Mouse (Mus musculus): ENCODE measurements around the gene Myo18a. TPM values are rescaled to one million over a fixed set of nuclear protein-coding genes. Genes with fewer than 3 reads are reported as not detected.
A peak's percentile ranks its signal among the peaks of the same experiment; 100 is the strongest.

Myo18a gene
- total and polyA plus RNA-seq, 2 experiments from 2014 or later, result 35.0 to 82.0 TPM

DNA sequence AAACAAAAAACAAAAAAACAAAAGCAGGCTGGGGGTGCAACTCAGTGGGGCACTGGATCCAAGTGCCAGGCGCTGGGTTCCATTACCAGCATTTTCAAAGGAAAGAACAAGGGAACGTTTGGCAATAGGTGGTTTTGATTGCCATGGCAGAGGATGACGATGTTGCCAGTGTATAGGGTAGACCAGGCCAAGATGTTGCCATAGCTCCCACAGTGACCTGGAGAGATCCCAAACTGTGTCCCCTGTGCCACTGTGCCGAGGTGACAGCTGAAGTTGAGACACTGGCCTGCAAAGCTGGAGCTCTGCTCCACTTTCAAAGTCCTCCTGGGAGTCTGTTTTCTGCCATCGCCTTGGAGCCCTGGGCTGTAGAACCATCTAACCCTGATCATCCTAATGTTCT is 14.1 kb upstream of the Myo18a start:
- ATAC-seq (ENCODE audit: low FRiP score) (no peak), DNase-seq (ENCODE audit: low spot score) (peak; percentile 27)
- Histone ChIP-seq H3K9ac (replicated peaks; ENCODE audit: low read length, poor library complexity, severe bottlenecking) (no peak overlapping the region), H3K4me3 (ENCODE audit: low read depth, low read length) (no peak overlapping the region), H3K27me3 (ENCODE audit: insufficient read depth, low read length) (no peaks in the 10 kb centered on the region), H3K9me3 (ENCODE audit: low read length) (no peaks in the 10 kb centered on the region), H3K36me3 (ENCODE audit: insufficient read depth, low read length) (no peaks in the 10 kb centered on the region), H3K4me2 (ENCODE audit: low read depth, low read length, poor library complexity, severe bottlenecking) (no peak overlapping the region), H3K27ac (ENCODE audit: low read depth, low read length) (no peak overlapping the region), H3K4me1 (ENCODE audit: insufficient read depth, low read length) (no peaks in the 10 kb centered on the region)
- no peak for TF ChIP-seq CTCF (IDR thresholded peaks at IDR 0.05)
- 77% methylated on average over 5 of the region's 5 CpGs for WGBS

DNA sequence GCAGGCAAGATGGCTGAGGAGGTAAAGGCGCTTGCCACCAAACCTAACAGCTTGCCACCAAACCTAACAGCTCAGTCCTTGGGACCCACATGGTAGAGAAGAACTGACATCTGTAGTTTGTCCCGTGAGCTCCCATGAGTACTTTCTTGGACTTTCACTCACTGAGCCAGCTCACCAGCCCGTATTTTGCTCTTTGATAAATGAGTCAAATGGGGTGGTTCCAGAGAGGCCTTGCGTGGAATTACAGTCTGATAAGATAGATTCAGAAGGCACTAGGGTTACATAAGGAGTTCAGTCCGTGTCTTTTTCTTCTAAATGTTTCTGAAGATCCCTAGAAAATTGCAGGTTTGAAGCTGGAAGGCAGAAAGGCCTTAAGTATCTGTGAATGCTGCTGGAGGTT is 10.5 kb upstream of the Myo18a start:
- WGBS, result 76% methylated on average over 5 of the region's 5 CpGs

DNA sequence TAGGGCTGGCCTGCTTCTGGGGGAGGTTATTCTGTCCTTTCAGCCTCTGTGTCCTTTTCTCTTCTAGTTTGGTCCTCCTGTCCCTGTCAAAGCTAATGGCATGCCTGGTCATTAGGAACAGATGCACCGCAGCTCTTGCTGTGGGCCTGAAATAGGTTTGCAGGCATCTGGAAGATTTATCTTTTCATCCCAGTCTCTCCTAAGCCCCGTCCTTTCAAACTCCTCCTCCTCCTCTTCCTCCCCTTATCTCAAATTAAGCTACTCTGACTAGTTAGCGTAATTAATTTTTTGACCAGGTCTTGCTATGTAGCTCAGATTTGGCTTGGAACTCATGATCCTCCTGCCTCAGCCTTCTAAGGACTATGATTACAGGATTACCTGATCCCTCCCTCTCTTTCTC is 9.6 kb upstream of the Myo18a start:
- Histone ChIP-seq H3K4me1 (ENCODE audit: insufficient read depth, low read length) (no peaks in the 10 kb centered on the region), H3K36me3 (ENCODE audit: insufficient read depth, low read length) (no peaks in the 10 kb centered on the region), H3K4me2 (ENCODE audit: low read depth, low read length, poor library complexity, severe bottlenecking) (no peak overlapping the region), H3K27ac (ENCODE audit: low read depth, low read length) (no peak overlapping the region), H3K9me3 (ENCODE audit: low read length) (no peaks in the 10 kb centered on the region), H3K4me3 (ENCODE audit: low read depth, low read length) (no peak overlapping the region), H3K27me3 (ENCODE audit: insufficient read depth, low read length) (no peaks in the 10 kb centered on the region), H3K9ac (replicated peaks; ENCODE audit: low read length, poor library complexity, severe bottlenecking) (no peak overlapping the region)
- WGBS, result 86% methylated on average over 3 of the region's 3 CpGs
- ATAC-seq (ENCODE audit: low FRiP score) (no peak), DNase-seq (ENCODE audit: low spot score) (no peak)
- TF ChIP-seq CTCF (IDR thresholded peaks at IDR 0.05), result no peak

More for the DNA sequence above, 10.5 kb upstream of the Myo18a start:
- DNase-seq (ENCODE audit: low spot score) (no peak), ATAC-seq (ENCODE audit: low FRiP score) (no peak)
- no peak for TF ChIP-seq CTCF (IDR thresholded peaks at IDR 0.05)
- H3K9ac ChIP-seq (replicated peaks; ENCODE audit: low read length, poor library complexity, severe bottlenecking), result no peak overlapping the region
- no peaks in the 10 kb centered on the region for H3K36me3 ChIP-seq (ENCODE audit: insufficient read depth, low read length)
- no peaks in the 10 kb centered on the region for H3K27me3 ChIP-seq (ENCODE audit: insufficient read depth, low read length)
- no peaks in the 10 kb centered on the region for H3K4me1 ChIP-seq (ENCODE audit: insufficient read depth, low read length)
- H3K27ac ChIP-seq (ENCODE audit: low read depth, low read length), result no peak overlapping the region
- no peak overlapping the region for H3K4me3 ChIP-seq (ENCODE audit: low read depth, low read length)
- no peaks in the 10 kb centered on the region for H3K9me3 ChIP-seq (ENCODE audit: low read length)
- no peak overlapping the region for H3K4me2 ChIP-seq (ENCODE audit: low read depth, low read length, poor library complexity, severe bottlenecking)

DNA sequence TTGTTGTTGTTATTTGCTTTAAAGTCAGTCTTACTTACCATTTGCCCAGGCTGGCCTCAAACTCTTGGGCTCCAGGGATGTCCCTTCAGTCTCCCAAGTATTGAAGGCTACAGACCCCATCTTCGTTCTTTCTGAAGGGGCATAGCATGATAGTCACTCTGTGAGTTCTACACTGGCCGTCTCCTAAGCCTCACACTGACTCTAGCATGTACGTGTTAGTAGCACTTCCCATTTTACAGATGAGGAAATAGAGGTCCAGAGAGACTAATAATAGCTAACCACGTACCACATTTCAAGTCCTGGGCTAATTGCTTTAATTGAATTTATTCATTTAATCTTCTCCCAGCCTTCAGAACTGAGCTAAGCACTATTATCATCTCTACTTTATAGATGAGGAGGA is 3.0 kb upstream of the Myo18a start:
- Histone ChIP-seq H3K4me2 (ENCODE audit: low read depth, low read length, poor library complexity, severe bottlenecking) (no peak overlapping the region), H3K9ac (replicated peaks; ENCODE audit: low read length, poor library complexity, severe bottlenecking) (no peak overlapping the region), H3K27me3 (ENCODE audit: insufficient read depth, low read length) (no peaks in the 10 kb centered on the region), H3K4me3 (ENCODE audit: low read depth, low read length) (no peak overlapping the region), H3K9me3 (ENCODE audit: low read length) (no peaks in the 10 kb centered on the region), H3K27ac (ENCODE audit: low read depth, low read length) (no peak overlapping the region), H3K4me1 (ENCODE audit: insufficient read depth, low read length) (peaks cover 8% of the 10 kb centered on the region), H3K36me3 (ENCODE audit: insufficient read depth, low read length) (no peaks in the 10 kb centered on the region)
- ATAC-seq (ENCODE audit: low FRiP score), result no peak
- no peak for TF ChIP-seq CTCF (IDR thresholded peaks at IDR 0.05)
- DNase-seq (ENCODE audit: low spot score), result no peak
- 87% methylated on average over 4 of the region's 4 CpGs for WGBS

DNA sequence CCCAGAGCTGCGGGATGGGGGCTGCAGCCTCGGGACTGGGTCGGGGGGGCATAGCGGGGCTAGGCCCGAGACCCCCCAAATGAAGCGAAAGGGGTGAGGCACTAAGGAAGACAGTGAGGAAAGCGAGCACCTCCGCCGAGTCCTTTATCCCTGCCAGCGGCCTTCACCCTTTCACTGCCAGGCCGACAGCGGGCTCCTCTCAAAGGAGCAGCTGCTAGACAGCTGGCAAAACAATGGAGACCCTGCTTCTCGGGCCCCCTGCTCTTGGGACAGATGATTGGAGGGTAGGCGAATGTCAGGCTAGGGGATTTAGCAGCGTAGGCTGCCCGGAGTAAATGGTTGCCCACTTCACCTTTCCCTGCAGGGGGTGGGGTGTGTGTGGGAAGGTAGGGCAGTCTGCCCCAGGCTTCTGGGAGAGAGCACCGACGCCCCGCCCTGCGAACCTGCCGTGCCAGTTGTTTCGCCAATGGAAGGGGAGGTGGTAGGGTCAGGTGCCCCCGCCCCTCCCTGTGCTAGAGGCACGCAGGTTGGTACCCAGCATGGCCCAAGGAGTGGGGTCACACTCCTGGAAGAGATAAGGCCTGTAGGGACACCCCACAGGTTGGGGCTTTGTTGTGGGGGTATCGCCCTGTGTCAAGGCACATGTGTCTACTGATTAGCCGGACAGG is 761 bp downstream of the Myo18a start:
- peak overlapping the region; percentile 98 for H3K9ac ChIP-seq (replicated peaks; ENCODE audit: low read length, poor library complexity, severe bottlenecking)
- peak; percentile 68 for ATAC-seq (ENCODE audit: low FRiP score)
- H3K9me3 ChIP-seq (ENCODE audit: low read length), result no peaks in the 10 kb centered on the region
- H3K27ac ChIP-seq (ENCODE audit: low read depth, low read length), result peak overlapping the region; percentile 86
- no peaks in the 10 kb centered on the region for H3K27me3 ChIP-seq (ENCODE audit: insufficient read depth, low read length)
- H3K4me2 ChIP-seq (ENCODE audit: low read depth, low read length, poor library complexity, severe bottlenecking), result peak overlapping the region; percentile 75
- H3K4me3 ChIP-seq (ENCODE audit: low read depth, low read length), result peak overlapping the region; percentile 95
- peak; percentile 64 for DNase-seq (ENCODE audit: low spot score)
- no peak for TF ChIP-seq CTCF (IDR thresholded peaks at IDR 0.05)
- 3% methylated on average over 26 of the region's 26 CpGs for WGBS
- no peaks in the 10 kb centered on the region for H3K36me3 ChIP-seq (ENCODE audit: insufficient read depth, low read length)
- H3K4me1 ChIP-seq (ENCODE audit: insufficient read depth, low read length), result peaks cover 16% of the 10 kb centered on the region

DNA sequence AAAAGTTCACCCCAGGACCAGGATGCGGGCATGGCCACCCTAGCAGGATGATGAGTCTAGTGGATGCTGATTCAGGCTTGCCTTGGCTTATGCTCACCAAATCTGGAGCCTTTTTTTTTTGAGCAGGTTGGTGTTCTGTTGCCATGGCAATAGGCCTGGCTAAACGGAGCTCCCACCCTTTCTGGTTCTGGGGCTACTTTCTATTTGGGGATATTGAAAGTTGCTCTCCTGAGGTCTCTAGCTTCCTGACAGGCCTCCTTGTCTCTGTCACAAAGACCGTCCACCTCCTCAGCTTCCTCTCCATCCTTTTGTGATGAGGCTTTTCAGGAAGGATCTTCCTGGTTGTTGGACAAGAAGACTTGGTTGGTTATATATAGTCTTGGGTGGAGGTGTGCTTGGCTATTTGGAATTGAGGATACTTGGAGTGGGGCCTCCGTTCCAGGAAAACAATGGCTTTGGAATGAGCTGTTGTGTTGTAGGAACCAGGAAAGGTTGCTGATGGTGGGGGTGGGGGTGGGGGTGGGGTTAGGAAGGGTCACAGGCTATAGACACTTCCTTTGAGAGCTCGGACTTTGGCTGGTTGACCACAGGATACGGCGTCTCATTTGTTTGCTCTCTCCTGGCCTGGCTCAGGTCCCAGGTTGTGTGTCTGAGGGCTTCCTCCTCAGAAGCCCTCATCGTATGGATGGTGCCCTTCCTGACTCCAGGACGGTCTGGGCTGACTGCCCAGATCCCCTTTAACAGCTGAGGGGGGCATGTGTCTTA is 1.8 kb downstream of the Myo18a start:
- 58% methylated on average over 9 of the region's 9 CpGs for WGBS
- H3K4me2 ChIP-seq (ENCODE audit: low read depth, low read length, poor library complexity, severe bottlenecking), result peak overlapping the region; percentile 75
- no peaks in the 10 kb centered on the region for H3K27me3 ChIP-seq (ENCODE audit: insufficient read depth, low read length)
- no peak for TF ChIP-seq CTCF (IDR thresholded peaks at IDR 0.05)
- H3K4me3 ChIP-seq (ENCODE audit: low read depth, low read length), result peak overlapping the region; percentile 95
- peak overlapping the region; percentile 98; the same call in 1 of the 2 replicates for H3K9ac ChIP-seq (replicated peaks; ENCODE audit: low read length, poor library complexity, severe bottlenecking)
- ATAC-seq (ENCODE audit: low FRiP score) (no peak), DNase-seq (ENCODE audit: low spot score) (no peak)
- H3K9me3 ChIP-seq (ENCODE audit: low read length), result no peaks in the 10 kb centered on the region
- H3K4me1 ChIP-seq (ENCODE audit: insufficient read depth, low read length), result peaks cover 16% of the 10 kb centered on the region
- H3K27ac ChIP-seq (ENCODE audit: low read depth, low read length), result peak overlapping the region; percentile 86; the same call in 1 of the 2 replicates
- no peaks in the 10 kb centered on the region for H3K36me3 ChIP-seq (ENCODE audit: insufficient read depth, low read length)
